Mouse (Mus musculus) embryonic facial prominence, embryonic 11.5 days (tissue): ENCODE measurements around the gene Hepacam. TPM values are rescaled to one million over a fixed set of nuclear protein-coding genes. Genes with fewer than 3 reads are reported as not detected.
A peak's percentile ranks its signal among the peaks of the same experiment; 100 is the strongest.

ENCODE experiments used
- ATAC-seq: fragments of 200-750 bp; cut with Nextera tagmentation; replicated peaks from 2 replicates; pipeline ENCODE4 v1.8.0; 2017; ENCODE audit warnings: low read depth; ENCODE audit not compliant: insufficient number of reproducible peaks, low FRiP score, low TSS enrichment
- DNase-seq: peaks from one replicate; pipeline ENCODE4 v3.0.0-alpha.2; 2015; ENCODE audit warnings: low spot score
- H3K27ac ChIP-seq: fragments of 300-500 bp; sonication (generic); replicated peaks from 2 replicates; pipeline ENCODE4 v1.5.1; 2014; ENCODE audit warnings: mild to moderate bottlenecking, low read depth, low read length, control low read depth
- H3K27me3 ChIP-seq: fragments of 300-500 bp; sonication (generic); 2 replicates; pipeline ENCODE4 v1.6.1; 2014; ENCODE audit warnings: mild to moderate bottlenecking, low read length, moderate library complexity, mixed read lengths; ENCODE audit not compliant: control insufficient read depth, insufficient read depth
- H3K36me3 ChIP-seq: fragments of 300-500 bp; sonication (generic); replicated peaks from 2 replicates; pipeline ENCODE4 v1.6.1; 2014; ENCODE audit warnings: low read depth, mild to moderate bottlenecking, low read length, moderate library complexity, mixed read lengths; ENCODE audit not compliant: control insufficient read depth, insufficient read depth
- H3K4me1 ChIP-seq: fragments of 300-500 bp; sonication (generic); 2 replicates; pipeline ENCODE4 v1.6.1; 2014; ENCODE audit warnings: low read length, mixed read lengths; ENCODE audit not compliant: control insufficient read depth, insufficient read depth
- H3K4me2 ChIP-seq: fragments of 300-500 bp; sonication (generic); 2 replicates; pipeline ENCODE4 v1.6.1; 2014; ENCODE audit warnings: low read depth, mild to moderate bottlenecking, control low read depth, low read length, moderate library complexity
- H3K4me3 ChIP-seq: fragments of 300-500 bp; sonication (generic); 2 replicates; pipeline ENCODE4 v1.5.1; 2014; ENCODE audit warnings: low read depth, low read length, control low read depth
- H3K9ac ChIP-seq: fragments of 300-500 bp; sonication (generic); replicated peaks from 2 replicates; pipeline ENCODE4 v1.6.1; 2014; ENCODE audit warnings: mild to moderate bottlenecking, control low read depth, low read length
- H3K9me3 ChIP-seq: fragments of 300-500 bp; sonication (generic); replicated peaks from 2 replicates; pipeline ENCODE4 v1.6.1; 2016; ENCODE audit warnings: mild to moderate bottlenecking, low read length, inconsistent platforms, mixed read lengths; ENCODE audit not compliant: control insufficient read depth
- WGBS: fragments of 180-500 bp; shearing (Covaris S2); extraction: QIAGEN DNeasy Blood & Tissue Kit; methylation state at CpG from one replicate; pipeline ENCODE4 v1.1.7; 2014; 5-methylcytosine and 5-hydroxymethylcytosine counted together
- polyA plus RNA-seq: library from polyadenylated mRNA; unstranded; fragments of >200 nt; fragmentation: Nextera tagmentation; extraction: Ambion mirVana; gene quantifications from 2 replicates; pipeline ENCODE4 v1.2.1, GENCODE M21; 2014

Hepacam gene
- polyA plus RNA-seq, 1 experiment from 2014 or later = not detected

- H3K9me3 ChIP-seq = no peaks in the 10 kb centered on the region
- ATAC-seq (no peak), DNase-seq (no peak)
- no peak overlapping the region for H3K4me3 ChIP-seq
- no peaks in the 10 kb centered on the region for H3K4me1 ChIP-seq
- no peak overlapping the region for H3K4me2 ChIP-seq
- H3K9ac ChIP-seq = no peak overlapping the region
- WGBS = 76% methylated on average over 2 of the region's 2 CpGs
- H3K27ac ChIP-seq = no peak overlapping the region
- no peaks in the 10 kb centered on the region for H3K36me3 ChIP-seq
- no peaks in the 10 kb centered on the region for H3K27me3 ChIP-seq
Measured at GRCm38 (mm10) chr9:37392071-37392470, 24.9 kb downstream of the Hepacam start.

GRCm38 (mm10) chr9:37393482-37394131, 26.5 kb downstream of the Hepacam start:
- Histone ChIP-seq H3K4me1 (no peaks in the 10 kb centered on the region), H3K27ac (no peak overlapping the region), H3K9me3 (no peaks in the 10 kb centered on the region), H3K36me3 (no peaks in the 10 kb centered on the region), H3K4me3 (no peak overlapping the region), H3K27me3 (no peaks in the 10 kb centered on the region), H3K9ac (no peak overlapping the region), H3K4me2 (no peak overlapping the region)
- DNase-seq = no peak
- no peak for ATAC-seq
- 71% methylated on average over 8 of the region's 8 CpGs for WGBS

- H3K27ac ChIP-seq = no peak overlapping the region
- no peak for ATAC-seq
- H3K4me3 ChIP-seq = no peak overlapping the region
- H3K4me1 ChIP-seq = no peaks in the 10 kb centered on the region
- no peak for DNase-seq
- no peaks in the 10 kb centered on the region for H3K9me3 ChIP-seq
- no peak overlapping the region for H3K4me2 ChIP-seq
- no peaks in the 10 kb centered on the region for H3K36me3 ChIP-seq
- 75% methylated on average over 2 of the region's 2 CpGs for WGBS
- H3K9ac ChIP-seq = no peak overlapping the region
- H3K27me3 ChIP-seq = no peaks in the 10 kb centered on the region
Measured at GRCm38 (mm10) chr9:37400585-37400984, 33.4 kb downstream of the Hepacam start.

GRCm38 (mm10) chr9:37401802-37402201, 34.7 kb downstream of the Hepacam start, which contains the start of gene Robo4:
Robo4 (plus strand) TSS chr9:37401897.
- H3K27ac ChIP-seq = no peak within 1 kb of the TSS
- H3K36me3 ChIP-seq = no peaks in the 10 kb centered on the region
- 19% methylated on average over 7 of the region's 7 CpGs for WGBS
- no peak within 1 kb of the TSS for H3K4me3 ChIP-seq
- 0 out of 2 replicates have a peak within 1 kb of the TSS, but pooled peaks have one; percentile 32 for H3K9ac ChIP-seq
- H3K4me1 ChIP-seq = no peaks in the 10 kb centered on the region
- no peak within 1 kb of the TSS for H3K4me2 ChIP-seq
- no peak for DNase-seq
- H3K9me3 ChIP-seq = no peaks in the 10 kb centered on the region
- H3K27me3 ChIP-seq = no peaks in the 10 kb centered on the region
- ATAC-seq = no peak

- no peak overlapping the region for H3K4me2 ChIP-seq
Measured at GRCm38 (mm10) chr9:37402501-37402900, 35.4 kb downstream of the Hepacam start.

GRCm38 (mm10) chr9:37403011-37403410, 35.9 kb downstream of the Hepacam start:
- no peak for ATAC-seq
- Histone ChIP-seq H3K4me3 (no peak overlapping the region), H3K36me3 (no peaks in the 10 kb centered on the region), H3K9me3 (no peaks in the 10 kb centered on the region), H3K4me1 (no peaks in the 10 kb centered on the region), H3K27ac (no peak overlapping the region), H3K4me2 (no peak overlapping the region), H3K9ac (no peak overlapping the region), H3K27me3 (peaks cover under 1% of the 10 kb centered on the region; the same call in 1 of the 2 replicates)
- 84% methylated on average over 7 of the region's 7 CpGs for WGBS
- DNase-seq = no peak

More at GRCm38 (mm10) chr9:37402501-37402900, 35.4 kb downstream of the Hepacam start:
- WGBS = 90% methylated on average over 7 of the region's 7 CpGs
- Histone ChIP-seq H3K4me1 (no peaks in the 10 kb centered on the region), H3K27me3 (no peaks in the 10 kb centered on the region), H3K9ac (no peak overlapping the region), H3K27ac (no peak overlapping the region), H3K36me3 (no peaks in the 10 kb centered on the region), H3K9me3 (no peaks in the 10 kb centered on the region), H3K4me3 (no peak overlapping the region)
- DNase-seq = no peak
- no peak for ATAC-seq

GRCm38 (mm10) chr9:37406372-37406771, 39.2 kb downstream of the Hepacam start:
- no peaks in the 10 kb centered on the region for H3K9me3 ChIP-seq
- no peak overlapping the region for H3K4me2 ChIP-seq
- WGBS = 3% methylated on average over 1 of the region's 1 CpGs
- no peak for ATAC-seq
- no peak overlapping the region for H3K4me3 ChIP-seq
- no peak overlapping the region for H3K27ac ChIP-seq
- no peaks in the 10 kb centered on the region for H3K36me3 ChIP-seq
- H3K4me1 ChIP-seq = no peaks in the 10 kb centered on the region
- H3K27me3 ChIP-seq = peaks cover 4% of the 10 kb centered on the region
- peak; percentile 61 for DNase-seq
- H3K9ac ChIP-seq = no peak overlapping the region

- H3K36me3 ChIP-seq = no peaks in the 10 kb centered on the region
- no peak overlapping the region for H3K4me2 ChIP-seq
- H3K27me3 ChIP-seq = peaks cover 4% of the 10 kb centered on the region
- no peaks in the 10 kb centered on the region for H3K4me1 ChIP-seq
- 12% methylated on average over 19 of the region's 19 CpGs for WGBS
- H3K9me3 ChIP-seq = no peaks in the 10 kb centered on the region
- no peak overlapping the region for H3K9ac ChIP-seq
- no peak overlapping the region for H3K27ac ChIP-seq
- DNase-seq = peak; percentile 40
- ATAC-seq = peak; percentile 42
- H3K4me3 ChIP-seq = no peak overlapping the region
Measured at GRCm38 (mm10) chr9:37407850-37408502, 40.8 kb downstream of the Hepacam start.
